Mouse (Mus musculus) CD4-positive, CD25-positive, alpha-beta regulatory T cell, adult 2 months (primary cell): Measurements from ENCODE around the gene Tuba1c.

Experiments used
- DNase-seq: peaks from one replicate; pipeline ENCODE4 v3.0.0-alpha.2; 2012; ENCODE audit warnings: low read depth, low spot score

The Tuba1c gene

GRCm38 (mm10) chr15:99029619-99030584, at the start of gene Tuba1c:
TSS of gene Tuba1c (plus strand) at chr15:99029891.
- DNase-seq: peak; percentile 95

- DNase-seq: no peak
Measured at GRCm38 (mm10) chr15:98980012-98980614, 49.6 kb upstream of the Tuba1c start.

- DNase-seq: no peak
Measured at GRCm38 (mm10) chr15:98982100-98982499, 47.6 kb upstream of the Tuba1c start.

- DNase-seq: no peak
Measured at GRCm38 (mm10) chr15:98983431-98984081, 46.1 kb upstream of the Tuba1c start.

- no peak for DNase-seq
Measured at GRCm38 (mm10) chr15:98984681-98985080, 45.0 kb upstream of the Tuba1c start.

- peak; percentile 86 for DNase-seq
Measured at GRCm38 (mm10) chr15:98985240-98985981, 44.3 kb upstream of the Tuba1c start.

- no peak for DNase-seq
Measured at GRCm38 (mm10) chr15:98985982-98986715, 43.5 kb upstream of the Tuba1c start.

GRCm38 (mm10) chr15:98987077-98987630, 42.5 kb upstream of the Tuba1c start:
- DNase-seq: no peak

GRCm38 (mm10) chr15:98987661-98988181, 42.0 kb upstream of the Tuba1c start:
- DNase-seq: no peak

- DNase-seq: no peak
Measured at GRCm38 (mm10) chr15:98988787-98989186, 40.9 kb upstream of the Tuba1c start.

- no peak for DNase-seq
Measured at GRCm38 (mm10) chr15:98989701-98990430, 39.8 kb upstream of the Tuba1c start.

GRCm38 (mm10) chr15:98990669-98991539, 38.8 kb upstream of the Tuba1c start:
- no peak for DNase-seq

GRCm38 (mm10) chr15:98991540-98992050, 38.1 kb upstream of the Tuba1c start:
- DNase-seq: no peak

- peak; percentile 67 for DNase-seq
Measured at GRCm38 (mm10) chr15:98992086-98992912, 37.4 kb upstream of the Tuba1c start.

GRCm38 (mm10) chr15:98993093-98993793, 36.4 kb upstream of the Tuba1c start:
- peak; percentile 93 for DNase-seq

GRCm38 (mm10) chr15:98993865-98994264, 35.8 kb upstream of the Tuba1c start:
- peak; percentile 94 for DNase-seq
